Mouse (Mus musculus) C2C12 (cell line): ENCODE measurements around the gene Slc9b2. TPM values are rescaled to one million over a fixed set of nuclear protein-coding genes. Genes with fewer than 3 reads are reported as not detected.
A peak's percentile ranks its signal among the peaks of the same experiment; 100 is the strongest.

Experiments used
- H3K27me3 ChIP-seq: one replicate; pipeline ENCODE4 v1.6.1; 2011; ENCODE audit not compliant: control insufficient read depth, insufficient read depth, insufficient read length
- H3K36me3 ChIP-seq: one replicate; pipeline ENCODE4 v1.6.1; 2011; ENCODE audit not compliant: control insufficient read depth, insufficient read depth
- H3K4me3 ChIP-seq: one replicate; pipeline ENCODE4 v1.5.1; 2011; ENCODE audit warnings: mild to moderate bottlenecking, control low read depth; ENCODE audit not compliant: poor library complexity, insufficient read depth, severe bottlenecking
- H3K79me2 ChIP-seq: one replicate; pipeline ENCODE4 v1.6.1; 2011; ENCODE audit not compliant: control insufficient read depth, insufficient read depth
- H3K79me3 ChIP-seq: one replicate; pipeline ENCODE4 v1.6.1; 2011; ENCODE audit warnings: low read depth, control low read depth
- H3ac ChIP-seq: one replicate; pipeline ENCODE3; 2011; ENCODE audit warnings: low read depth; ENCODE audit not compliant: control insufficient read depth, insufficient read length
- CEBPB ChIP-seq: IDR thresholded peaks from one replicate; pipeline ENCODE4 v1.6.1; 2011; ENCODE audit warnings: low read depth, mild to moderate bottlenecking, control low read depth, moderate library complexity
- CTCF ChIP-seq: IDR thresholded peaks from one replicate; pipeline ENCODE4 v1.5.1; 2011; ENCODE audit not compliant: control insufficient read depth, insufficient read depth, insufficient read length
- FOSL1 ChIP-seq: IDR thresholded peaks from one replicate; pipeline ENCODE4 v1.8.0; 2011; ENCODE audit warnings: mild to moderate bottlenecking, low read length; ENCODE audit not compliant: poor library complexity, insufficient read depth, severe bottlenecking
- MAX ChIP-seq: IDR thresholded peaks from one replicate; pipeline ENCODE4 v1.6.1; 2011; ENCODE audit warnings: mild to moderate bottlenecking, control low read depth
- MYOD1 ChIP-seq: IDR thresholded peaks from one replicate; pipeline ENCODE4 v1.6.1; 2011; ENCODE audit warnings: low read depth; ENCODE audit not compliant: control insufficient read depth, insufficient read length
- MYOG ChIP-seq: IDR thresholded peaks from one replicate; pipeline ENCODE4 v1.6.1; 2011; ENCODE audit not compliant: control insufficient read depth, insufficient read length; ENCODE audit errors: extremely low read depth
- USF1 ChIP-seq: IDR thresholded peaks from one replicate; pipeline ENCODE4 v1.6.1; 2011; ENCODE audit warnings: low read depth, mild to moderate bottlenecking, control low read depth, moderate library complexity
- polyA plus RNA-seq: library from polyadenylated mRNA; unstranded; fragments of >200 nt; fragmentation: generic; extraction: Trizol; gene quantifications from one replicate; pipeline ENCODE4 v1.2.1, GENCODE M21; 2012; ENCODE audit warnings: missing spikeins

Gene Slc9b2
- polyA plus RNA-seq, 1 experiment: 0.22 TPM

DNA sequence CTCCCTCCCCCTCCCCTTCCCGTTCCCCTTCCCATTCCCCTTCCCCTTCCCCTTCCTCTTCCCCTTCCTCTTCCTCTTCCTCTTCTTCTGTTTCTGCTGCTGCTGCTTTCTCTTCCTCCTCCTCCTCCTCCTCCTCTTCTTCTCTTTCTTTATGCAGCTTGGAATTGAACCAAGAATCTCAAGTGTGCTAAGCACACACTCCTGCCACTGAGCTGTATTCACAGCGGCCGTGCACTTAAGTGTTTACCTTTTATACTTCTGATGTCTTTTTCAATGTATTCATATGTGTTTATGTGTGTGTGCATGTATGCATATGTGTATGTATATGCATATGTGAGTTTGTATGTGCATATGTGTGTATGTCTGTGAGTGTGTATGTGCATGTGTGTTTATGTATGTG lies 21.7 kb upstream of the Slc9b2 start:
- Histone ChIP-seq H3K79me3 (no peaks in the 10 kb centered on the region), H3K36me3 (no peaks in the 10 kb centered on the region), H3K27me3 (no peaks in the 10 kb centered on the region), H3K79me2 (no peaks in the 10 kb centered on the region), H3K4me3 (no peak overlapping the region), H3ac (no peak overlapping the region)
- TF ChIP-seq MAX: no peak
- TF ChIP-seq FOSL1: no peak
- no peak for TF ChIP-seq USF1
- TF ChIP-seq MYOG: no peak
- no peak for TF ChIP-seq MYOD1
- no peak for TF ChIP-seq CEBPB
- TF ChIP-seq CTCF: no peak

DNA sequence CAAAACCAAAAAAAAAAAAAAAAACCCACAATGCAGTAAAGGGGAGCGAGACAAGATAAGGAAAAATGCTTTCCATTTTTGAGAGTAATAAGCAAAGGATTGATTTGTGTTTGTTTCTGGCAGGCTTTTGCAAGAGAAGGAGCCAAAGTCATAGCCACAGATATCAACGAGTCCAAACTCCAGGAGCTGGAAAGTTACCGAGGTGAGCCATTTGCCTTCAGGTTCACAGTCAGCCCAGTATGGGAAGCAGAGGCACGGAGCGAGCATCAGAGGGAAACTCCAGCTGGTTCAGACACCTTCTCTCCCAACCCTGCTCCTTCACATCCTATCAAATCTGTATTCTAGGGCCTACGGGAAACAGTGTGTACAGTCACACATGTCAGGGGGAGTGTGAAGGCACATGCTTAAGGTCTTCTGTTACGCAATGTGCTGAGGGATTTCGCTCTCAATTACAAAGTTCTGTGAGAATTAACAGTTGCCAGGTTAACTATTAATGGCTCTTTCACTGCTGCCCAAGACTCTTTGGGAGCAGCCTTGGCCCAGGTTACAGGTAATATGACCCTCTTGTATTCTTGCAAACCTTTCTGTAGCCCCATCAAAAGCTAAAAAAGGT lies 19.3 kb upstream of the Slc9b2 start:
- Histone ChIP-seq H3K36me3 (no peaks in the 10 kb centered on the region), H3K79me3 (no peaks in the 10 kb centered on the region), H3ac (no peak overlapping the region), H3K79me2 (no peaks in the 10 kb centered on the region), H3K4me3 (no peak overlapping the region), H3K27me3 (no peaks in the 10 kb centered on the region)
- TF ChIP-seq USF1 (no peak), MAX (no peak), MYOG (no peak), CEBPB (no peak), FOSL1 (no peak), CTCF (no peak), MYOD1 (no peak)

DNA sequence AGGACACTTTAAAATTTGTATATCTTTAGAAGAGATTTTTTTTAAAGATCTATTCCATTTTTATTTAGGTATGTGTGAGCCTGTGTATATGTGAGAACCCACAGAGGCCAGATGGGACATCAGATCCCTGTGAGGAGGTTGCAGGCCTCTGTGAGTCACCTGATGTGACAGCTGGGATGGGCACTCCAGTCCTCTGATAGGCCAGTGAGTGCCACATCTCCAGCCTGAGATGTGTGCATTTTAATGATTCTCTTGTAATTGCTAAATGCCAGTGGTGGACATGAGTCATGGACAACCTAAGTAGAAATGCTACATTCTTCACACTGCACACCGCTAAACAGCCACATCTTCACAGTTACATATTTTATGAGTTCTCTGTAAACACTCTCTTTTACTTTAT lies 18.4 kb upstream of the Slc9b2 start:
- Histone ChIP-seq H3K79me2 (no peaks in the 10 kb centered on the region), H3K36me3 (no peaks in the 10 kb centered on the region), H3K4me3 (no peak overlapping the region), H3K79me3 (no peaks in the 10 kb centered on the region), H3ac (no peak overlapping the region), H3K27me3 (no peaks in the 10 kb centered on the region)
- TF ChIP-seq MYOD1 (peak; percentile 62), CTCF (no peak), USF1 (peak; percentile 9), FOSL1 (no peak)

DNA sequence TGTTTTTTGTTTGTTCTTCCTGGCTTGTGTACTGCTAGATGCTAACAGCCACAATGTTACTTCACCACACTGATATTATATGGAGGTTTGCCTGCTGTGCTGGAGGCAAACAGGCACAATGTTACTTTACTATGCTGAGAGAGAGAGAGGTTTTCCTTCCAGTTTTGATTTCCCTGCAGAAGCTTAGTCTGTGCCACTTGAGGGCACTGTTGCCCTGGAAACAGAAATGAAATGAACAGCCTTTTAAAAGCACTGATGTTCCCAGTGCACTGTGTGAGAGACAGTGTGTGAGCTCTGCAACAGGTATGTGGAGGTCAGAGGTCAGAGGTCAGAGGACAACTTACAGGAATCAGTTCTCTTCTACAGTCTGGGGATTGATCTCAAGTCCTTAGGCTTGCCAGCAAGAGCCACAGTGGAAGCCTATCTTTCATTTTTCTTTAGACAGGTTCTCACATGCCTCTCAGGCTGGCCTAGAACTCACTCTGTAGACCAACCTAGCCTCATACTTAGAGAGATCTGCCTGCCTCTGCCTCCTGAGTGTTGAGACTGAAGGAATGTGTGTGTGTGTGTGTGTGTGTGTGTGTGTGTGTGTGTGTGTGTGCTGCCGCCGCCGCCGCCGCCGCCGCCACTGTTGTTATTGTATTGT lies 17.1 kb upstream of the Slc9b2 start:
- no peak for TF ChIP-seq MYOG
- TF ChIP-seq CTCF: peak; percentile 42
- no peaks in the 10 kb centered on the region for H3K79me3 ChIP-seq
- no peaks in the 10 kb centered on the region for H3K27me3 ChIP-seq

DNA sequence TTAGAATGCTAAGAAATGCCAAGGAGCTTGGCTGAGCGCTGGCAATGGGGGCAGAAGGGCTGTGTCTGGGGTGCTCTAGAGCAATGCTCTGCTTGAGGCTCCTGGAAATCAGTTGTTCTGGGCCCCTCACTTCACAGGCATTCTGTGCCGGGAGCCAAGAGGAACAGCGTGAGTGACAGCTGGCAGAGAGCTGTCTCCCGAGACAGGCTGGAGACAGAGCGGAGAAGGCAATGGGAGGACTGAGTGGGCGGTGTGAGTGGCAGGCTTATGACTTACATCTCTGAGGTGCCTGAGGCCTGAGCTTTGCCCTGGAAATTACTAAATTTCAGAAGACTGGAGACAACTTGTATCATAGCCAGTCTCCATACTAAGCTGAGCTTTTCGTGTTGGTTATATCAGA lies 13.8 kb upstream of the Slc9b2 start:
- H3K36me3 ChIP-seq: no peaks in the 10 kb centered on the region
- no peaks in the 10 kb centered on the region for H3K79me3 ChIP-seq
- H3K4me3 ChIP-seq: no peak overlapping the region
- H3K27me3 ChIP-seq: no peaks in the 10 kb centered on the region
- H3K79me2 ChIP-seq: no peaks in the 10 kb centered on the region
- H3ac ChIP-seq: no peak overlapping the region
- no peak for TF ChIP-seq MAX
- TF ChIP-seq FOSL1: no peak
- no peak for TF ChIP-seq MYOG
- no peak for TF ChIP-seq MYOD1
- TF ChIP-seq USF1: no peak
- TF ChIP-seq CEBPB: no peak
- no peak for TF ChIP-seq CTCF

More for the DNA sequence above, 17.1 kb upstream of the Slc9b2 start:
- Histone ChIP-seq H3K79me2 (no peaks in the 10 kb centered on the region), H3K36me3 (no peaks in the 10 kb centered on the region), H3ac (no peak overlapping the region), H3K4me3 (no peak overlapping the region)

DNA sequence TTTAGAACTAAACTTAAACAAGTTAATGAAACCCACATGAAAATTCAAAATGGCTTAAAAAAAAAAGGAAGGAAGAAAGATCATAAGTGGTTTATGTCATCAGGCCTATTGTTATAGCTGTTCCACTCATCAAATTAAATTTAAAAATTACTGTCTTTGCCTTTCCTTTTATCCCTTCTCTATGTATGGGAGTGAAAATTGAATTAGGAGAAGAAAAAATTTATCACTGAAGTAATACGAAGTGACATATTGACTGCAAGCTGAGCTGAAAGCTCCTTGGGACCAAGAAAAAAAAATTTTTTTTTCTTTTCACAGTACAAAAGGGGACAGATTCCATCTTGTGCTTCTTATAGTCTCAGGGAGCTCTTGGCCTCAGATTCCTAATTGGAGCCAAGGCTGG lies 11.9 kb upstream of the Slc9b2 start:
- Histone ChIP-seq H3K36me3 (no peaks in the 10 kb centered on the region), H3K4me3 (no peak overlapping the region), H3K27me3 (no peaks in the 10 kb centered on the region), H3K79me3 (no peaks in the 10 kb centered on the region), H3ac (no peak overlapping the region), H3K79me2 (no peaks in the 10 kb centered on the region)
- TF ChIP-seq MYOG (no peak), MYOD1 (no peak), USF1 (no peak), FOSL1 (no peak), CTCF (no peak), MAX (no peak), CEBPB (no peak)
